Mouse (Mus musculus) lung, postnatal 0 days (tissue): ENCODE data around the gene Cd9.

Experiments used
- CTCF ChIP-seq: IDR thresholded peaks from 2 replicates; pipeline ENCODE4 v1.5.1; 2016; ENCODE audit warnings: antibody characterized with exemption, mild to moderate bottlenecking
- EP300 ChIP-seq: IDR thresholded peaks from 2 replicates; pipeline ENCODE4 v1.6.1; 2016; ENCODE audit warnings: antibody characterized with exemption, mild to moderate bottlenecking, control low read depth

DNA sequence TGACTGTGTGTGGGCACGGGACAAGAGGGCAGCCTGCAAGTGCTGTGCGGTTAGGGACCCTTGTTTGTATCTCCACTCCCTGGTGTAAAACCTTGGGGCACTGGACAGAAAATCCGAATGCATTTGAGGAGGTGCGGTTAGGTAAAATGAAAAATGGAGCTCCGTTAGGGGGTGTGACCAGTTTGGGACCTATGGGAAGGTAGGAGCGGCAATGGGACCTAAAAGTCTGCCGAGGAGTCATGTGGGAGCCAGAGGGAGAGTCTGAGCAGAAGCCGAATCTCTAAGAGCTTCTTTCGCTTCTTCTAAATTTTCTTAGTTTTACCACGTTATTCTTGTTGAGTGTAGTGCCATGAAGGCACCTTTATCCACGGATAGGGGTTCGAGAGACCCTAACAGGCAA lies 1.8 kb upstream of the Cd9 start:
- no peak for TF ChIP-seq CTCF
- TF ChIP-seq EP300 = no peak
